Mouse (Mus musculus) heart, adult 2 months (tissue): Measurements from ENCODE around the gene Rhobtb1. TPM values are rescaled to one million over a fixed set of nuclear protein-coding genes. Genes with fewer than 3 reads are reported as not detected.

Experiments used
- DNase-seq, 2 experiments: peaks; one replicate each; pipeline ENCODE4 v3.0.0; 2021
- H3K27ac ChIP-seq: fragments of 200-600 bp; 2 replicates; pipeline ENCODE4 v1.8.1; 2022
- H3K27me3 ChIP-seq: fragments of 200-500 bp; 2 replicates; pipeline ENCODE4 v1.6.1; 2012; ENCODE audit warnings: mild to moderate bottlenecking, low read length, inconsistent platforms, mixed read lengths; ENCODE audit not compliant: control insufficient read depth, insufficient read depth
- H3K36me3 ChIP-seq: fragments of 200-500 bp; 2 replicates; pipeline ENCODE4 v1.6.1; 2012; ENCODE audit warnings: low read length, inconsistent platforms; ENCODE audit not compliant: control insufficient read depth, insufficient read depth
- H3K4me1 ChIP-seq: fragments of 200-500 bp; 2 replicates; pipeline ENCODE4 v1.6.1; 2011; ENCODE audit warnings: low read length; ENCODE audit not compliant: control insufficient read depth, insufficient read depth
- H3K4me3 ChIP-seq: fragments of 200-600 bp; 2 replicates; pipeline ENCODE4 v1.8.1; 2022
- H3K79me2 ChIP-seq: fragments of 200-500 bp; replicated peaks from 2 replicates; pipeline ENCODE4 v1.6.1; 2012; ENCODE audit warnings: mild to moderate bottlenecking, inconsistent platforms, low read length, moderate library complexity, mixed read lengths; ENCODE audit not compliant: control insufficient read depth, insufficient read depth
- H3K9ac ChIP-seq: fragments of 200-500 bp; 2 replicates; pipeline ENCODE4 v1.6.1; 2012; ENCODE audit warnings: low read depth, mild to moderate bottlenecking, control low read depth, inconsistent platforms, low read length, mixed read lengths
- CTCF ChIP-seq: fragments of 200-600 bp; IDR thresholded peaks from 2 replicates; pipeline ENCODE4 v1.8.1; 2022; ENCODE audit warnings: antibody characterized with exemption, mild to moderate bottlenecking, moderate library complexity
- EP300 ChIP-seq: fragments of 200-500 bp; IDR thresholded peaks from 2 replicates; pipeline ENCODE4 v1.6.1; 2011; ENCODE audit warnings: low read depth, low read length, control low read depth; ENCODE audit not compliant: insufficient read depth
- POLR2A ChIP-seq: fragments of 200-500 bp; IDR thresholded peaks from 2 replicates; pipeline ENCODE4 v1.6.1; 2011; ENCODE audit warnings: mild to moderate bottlenecking, low read depth, low read length, control low read depth; ENCODE audit not compliant: insufficient read depth
- WGBS: fragments of 180-500 bp; shearing (Covaris S2); methylation state at CpG from one replicate; pipeline ENCODE4 v1.1.7; 2018; 5-methylcytosine and 5-hydroxymethylcytosine counted together
- intact Hi-C: fragments of 180-260 bp; cut with DNase I; formaldehyde crosslinking; loops from one replicate; pipeline ENCODE4 v1.15.1; 2025
- polyA plus RNA-seq: library from polyadenylated mRNA; depleted of rRNA; stranded (reverse); fragments of >200 nt; gene quantifications from 2 replicates; pipeline ENCODE4 v1.2.3, GENCODE M21; 2012
- total RNA-seq, 2 experiments: library from RNA; stranded (reverse); gene quantifications; 2 replicates each; pipeline ENCODE4 v1.2.3; 2021

The Rhobtb1 gene
- total and polyA plus RNA-seq, 3 experiments = 65.5 to 160 (median 123) TPM

- Histone ChIP-seq H3K4me3 (no peak overlapping the region), H3K36me3 (no peaks in the 10 kb centered on the region), H3K27ac (no peak overlapping the region), H3K79me2 (no peaks in the 10 kb centered on the region), H3K4me1 (no peaks in the 10 kb centered on the region), H3K9ac (no peak overlapping the region), H3K27me3 (no peaks in the 10 kb centered on the region)
- no peak for DNase-seq
- intact Hi-C loops = no loop called here
- TF ChIP-seq POLR2A = no peak
- no peak for TF ChIP-seq EP300
- TF ChIP-seq CTCF = peak; percentile 40
Measured at GRCm38 (mm10) chr10:69114384-69114783, 36.9 kb upstream of the Rhobtb1 start.

GRCm38 (mm10) chr10:69117996-69118395 lies 33.2 kb upstream of the Rhobtb1 start:
- Histone ChIP-seq H3K4me3 (no peak overlapping the region), H3K4me1 (no peaks in the 10 kb centered on the region), H3K27me3 (no peaks in the 10 kb centered on the region), H3K79me2 (no peaks in the 10 kb centered on the region), H3K9ac (no peak overlapping the region), H3K27ac (no peak overlapping the region), H3K36me3 (no peaks in the 10 kb centered on the region)
- no peak for DNase-seq
- TF ChIP-seq POLR2A (no peak), EP300 (no peak), CTCF (no peak)
- intact Hi-C loops = no loop called here

- no peak overlapping the region for H3K27ac ChIP-seq
- no peak for TF ChIP-seq CTCF
- no peak for TF ChIP-seq EP300
- no peak for TF ChIP-seq POLR2A
- H3K36me3 ChIP-seq = no peaks in the 10 kb centered on the region
- no peaks in the 10 kb centered on the region for H3K4me1 ChIP-seq
- H3K27me3 ChIP-seq = no peaks in the 10 kb centered on the region
- no peaks in the 10 kb centered on the region for H3K79me2 ChIP-seq
- H3K4me3 ChIP-seq = no peak overlapping the region
- no peak overlapping the region for H3K9ac ChIP-seq
- intact Hi-C loops = no loop called here
- 66% methylated on average over 3 of the region's 3 CpGs for WGBS
- no peak for DNase-seq
Measured at GRCm38 (mm10) chr10:69118893-69119292, 32.3 kb upstream of the Rhobtb1 start.

- Histone ChIP-seq H3K27ac (no peak overlapping the region), H3K79me2 (no peaks in the 10 kb centered on the region), H3K4me1 (no peaks in the 10 kb centered on the region), H3K9ac (no peak overlapping the region), H3K36me3 (no peaks in the 10 kb centered on the region), H3K27me3 (no peaks in the 10 kb centered on the region), H3K4me3 (no peak overlapping the region)
- TF ChIP-seq POLR2A = no peak
- TF ChIP-seq EP300 = no peak
- TF ChIP-seq CTCF = no peak
- 46% methylated on average over 1 of the region's 1 CpGs for WGBS
- intact Hi-C loops = no loop called here
- no peak for DNase-seq
Measured at GRCm38 (mm10) chr10:69119456-69119855, 31.8 kb upstream of the Rhobtb1 start.

- no peak overlapping the region for H3K9ac ChIP-seq
- DNase-seq = no peak
- no peak overlapping the region for H3K27ac ChIP-seq
- TF ChIP-seq EP300 = no peak
- no peak for TF ChIP-seq POLR2A
- TF ChIP-seq CTCF = no peak
- H3K4me3 ChIP-seq = no peak overlapping the region
- intact Hi-C loops = no loop called here
- no peaks in the 10 kb centered on the region for H3K36me3 ChIP-seq
- H3K4me1 ChIP-seq = no peaks in the 10 kb centered on the region
- H3K27me3 ChIP-seq = no peaks in the 10 kb centered on the region
- H3K79me2 ChIP-seq = no peaks in the 10 kb centered on the region
- 90% methylated on average over 2 of the region's 2 CpGs for WGBS
Measured at GRCm38 (mm10) chr10:69126546-69126945, 24.7 kb upstream of the Rhobtb1 start.

- no peaks in the 10 kb centered on the region for H3K4me1 ChIP-seq
- H3K79me2 ChIP-seq = no peaks in the 10 kb centered on the region
- no peaks in the 10 kb centered on the region for H3K36me3 ChIP-seq
- no peak overlapping the region for H3K27ac ChIP-seq
- TF ChIP-seq CTCF = no peak
- TF ChIP-seq EP300 = no peak
- no peak for TF ChIP-seq POLR2A
- no peak overlapping the region for H3K9ac ChIP-seq
- intact Hi-C loops = no loop called here
- 52% methylated on average over 3 of the region's 3 CpGs for WGBS
- H3K27me3 ChIP-seq = no peaks in the 10 kb centered on the region
- no peak overlapping the region for H3K4me3 ChIP-seq
- no peak for DNase-seq
Measured at GRCm38 (mm10) chr10:69128531-69128930, 22.7 kb upstream of the Rhobtb1 start.
